Mouse (Mus musculus): ENCODE measurements around the gene Eif3g. TPM values are rescaled to one million over a fixed set of nuclear protein-coding genes. Genes with fewer than 3 reads are reported as not detected.
A peak's percentile ranks its signal among the peaks of the same experiment; 100 is the strongest.

The Eif3g gene
- total and polyA plus RNA-seq, 2 experiments from 2014 or later, result 95.7 to 232 TPM

- WGBS, result 89% methylated on average over 3 of the region's 3 CpGs
- Histone ChIP-seq H3K4me2 (ENCODE audit: low read depth, low read length, poor library complexity, severe bottlenecking) (no peak overlapping the region), H3K9me3 (ENCODE audit: low read length) (no peaks in the 10 kb centered on the region), H3K4me3 (ENCODE audit: low read depth, low read length) (no peak overlapping the region), H3K36me3 (ENCODE audit: insufficient read depth, low read length) (peaks cover 94% of the 10 kb centered on the region), H3K4me1 (ENCODE audit: insufficient read depth, low read length) (no peaks in the 10 kb centered on the region), H3K9ac (replicated peaks; ENCODE audit: low read length, poor library complexity, severe bottlenecking) (no peak overlapping the region), H3K27ac (ENCODE audit: low read depth, low read length) (no peak overlapping the region), H3K27me3 (ENCODE audit: insufficient read depth, low read length) (no peaks in the 10 kb centered on the region)
- DNase-seq (ENCODE audit: low spot score), result no peak
- no peak for TF ChIP-seq CTCF (IDR thresholded peaks at IDR 0.05)
- ATAC-seq (ENCODE audit: low FRiP score), result no peak
Observed at GRCm38 (mm10) chr9:20923258-20923657, 24.8 kb upstream of the Eif3g start.

- no peak overlapping the region for H3K4me2 ChIP-seq (ENCODE audit: low read depth, low read length, poor library complexity, severe bottlenecking)
- H3K27me3 ChIP-seq (ENCODE audit: insufficient read depth, low read length), result no peaks in the 10 kb centered on the region
- WGBS, result 94% methylated on average over 4 of the region's 4 CpGs
- peaks cover 97% of the 10 kb centered on the region for H3K36me3 ChIP-seq (ENCODE audit: insufficient read depth, low read length)
- no peaks in the 10 kb centered on the region for H3K9me3 ChIP-seq (ENCODE audit: low read length)
- peak; percentile 39; the same call in 1 of the 2 replicates for TF ChIP-seq CTCF (IDR thresholded peaks at IDR 0.05)
- H3K27ac ChIP-seq (ENCODE audit: low read depth, low read length), result no peak overlapping the region
- no peak overlapping the region for H3K4me3 ChIP-seq (ENCODE audit: low read depth, low read length)
- ATAC-seq (ENCODE audit: low FRiP score) (no peak), DNase-seq (ENCODE audit: low spot score) (no peak)
- H3K9ac ChIP-seq (replicated peaks; ENCODE audit: low read length, poor library complexity, severe bottlenecking), result no peak overlapping the region
- H3K4me1 ChIP-seq (ENCODE audit: insufficient read depth, low read length), result no peaks in the 10 kb centered on the region
Observed at GRCm38 (mm10) chr9:20916160-20916559, 17.7 kb upstream of the Eif3g start.

DNA sequence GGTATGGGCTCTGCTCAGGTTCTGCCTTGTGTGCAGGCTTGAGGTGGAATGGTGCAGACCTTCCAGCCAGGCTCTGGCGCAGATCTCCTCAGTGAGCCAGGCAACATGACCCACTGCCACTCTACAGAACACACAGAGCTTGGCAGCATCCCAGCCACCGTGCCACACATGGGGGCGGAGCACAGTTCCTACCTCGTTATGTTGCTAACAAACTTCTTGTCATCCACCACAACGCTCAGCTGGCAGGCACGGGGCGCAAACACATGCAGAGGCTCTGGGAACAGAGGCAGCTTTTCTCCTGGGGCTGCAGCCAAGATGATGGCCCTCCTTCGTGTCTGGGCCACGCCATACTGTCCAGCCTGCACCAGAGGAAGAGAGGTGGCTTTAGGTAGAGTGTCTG lies 11.5 kb upstream of the Eif3g start:
- Histone ChIP-seq H3K27ac (ENCODE audit: low read depth, low read length) (no peak overlapping the region), H3K36me3 (ENCODE audit: insufficient read depth, low read length) (peaks cover 97% of the 10 kb centered on the region), H3K4me3 (ENCODE audit: low read depth, low read length) (no peak overlapping the region), H3K9ac (replicated peaks; ENCODE audit: low read length, poor library complexity, severe bottlenecking) (no peak overlapping the region), H3K4me2 (ENCODE audit: low read depth, low read length, poor library complexity, severe bottlenecking) (no peak overlapping the region), H3K27me3 (ENCODE audit: insufficient read depth, low read length) (no peaks in the 10 kb centered on the region), H3K4me1 (ENCODE audit: insufficient read depth, low read length) (no peaks in the 10 kb centered on the region), H3K9me3 (ENCODE audit: low read length) (no peaks in the 10 kb centered on the region)
- no peak for ATAC-seq (ENCODE audit: low FRiP score)
- TF ChIP-seq CTCF (IDR thresholded peaks at IDR 0.05), result no peak
- 95% methylated on average over 9 of the region's 9 CpGs for WGBS
- DNase-seq (ENCODE audit: low spot score), result no peak

DNA sequence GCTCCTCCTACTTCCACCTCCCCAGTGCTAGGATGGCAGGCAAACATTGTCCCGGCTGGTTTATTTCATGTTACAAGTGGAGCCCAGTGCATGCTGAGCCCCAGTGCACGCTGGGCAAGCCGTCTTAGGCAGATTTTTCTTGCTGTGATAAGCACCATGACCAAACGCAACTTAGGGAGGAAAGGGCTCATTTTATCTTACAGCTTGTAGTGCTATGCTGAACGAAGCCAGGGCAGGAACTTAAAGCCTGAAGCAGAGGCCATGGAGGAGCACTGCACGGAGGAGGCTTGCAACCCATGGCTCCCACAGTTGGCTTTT lies 3.7 kb upstream of the Eif3g start:
- no peaks in the 10 kb centered on the region for H3K9me3 ChIP-seq (ENCODE audit: low read length)
- DNase-seq (ENCODE audit: low spot score) (no peak), ATAC-seq (ENCODE audit: low FRiP score) (no peak)
- H3K27ac ChIP-seq (ENCODE audit: low read depth, low read length), result no peak overlapping the region
- 25% methylated on average over 6 of the region's 6 CpGs for WGBS
- no peak for TF ChIP-seq CTCF (IDR thresholded peaks at IDR 0.05)
- H3K27me3 ChIP-seq (ENCODE audit: insufficient read depth, low read length), result no peaks in the 10 kb centered on the region
- H3K4me3 ChIP-seq (ENCODE audit: low read depth, low read length), result no peak overlapping the region
- peaks cover 21% of the 10 kb centered on the region for H3K36me3 ChIP-seq (ENCODE audit: insufficient read depth, low read length)
- H3K4me1 ChIP-seq (ENCODE audit: insufficient read depth, low read length), result peaks cover 3% of the 10 kb centered on the region
- H3K4me2 ChIP-seq (ENCODE audit: low read depth, low read length, poor library complexity, severe bottlenecking), result no peak overlapping the region
- 0 out of 2 replicates have a peak overlapping the region, but pooled peaks have one; percentile 13 for H3K9ac ChIP-seq (replicated peaks; ENCODE audit: low read length, poor library complexity, severe bottlenecking)

DNA sequence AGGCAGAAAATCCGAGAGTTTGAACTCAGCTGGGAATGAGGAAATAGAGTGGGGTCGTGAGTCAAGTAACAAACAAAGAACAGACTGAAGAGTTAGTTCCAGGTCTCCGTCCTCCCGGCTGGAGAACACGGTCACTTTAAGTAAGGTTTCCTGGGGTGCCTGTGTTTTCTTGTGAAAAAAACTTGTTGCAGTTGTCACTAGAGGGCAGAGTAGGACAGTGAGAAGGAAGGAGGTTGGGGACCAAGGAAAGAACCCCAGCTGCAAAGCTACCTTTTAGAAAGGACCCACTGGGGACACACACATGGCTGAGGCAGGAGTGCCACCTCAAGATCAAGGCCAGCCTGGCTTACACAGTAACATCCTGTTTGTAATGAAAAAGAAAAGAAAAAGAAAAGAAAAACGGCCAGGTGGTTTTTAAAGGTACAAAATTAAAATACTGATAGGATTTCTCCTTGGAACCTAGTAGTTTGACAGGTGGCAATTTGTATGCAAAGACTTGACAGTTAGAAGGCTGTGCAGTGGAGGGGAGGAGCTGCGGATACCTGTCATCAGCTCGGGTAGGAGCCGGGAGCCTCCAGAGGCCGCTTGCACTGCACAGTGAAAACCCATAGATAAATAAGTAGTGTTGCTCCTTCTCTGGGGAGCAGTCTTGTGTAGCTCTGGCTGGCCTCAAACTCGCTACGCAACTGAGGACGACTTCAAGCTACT lies 3.2 kb upstream of the Eif3g start:
- H3K9me3 ChIP-seq (ENCODE audit: low read length), result no peaks in the 10 kb centered on the region
- H3K4me2 ChIP-seq (ENCODE audit: low read depth, low read length, poor library complexity, severe bottlenecking), result no peak overlapping the region
- no peaks in the 10 kb centered on the region for H3K27me3 ChIP-seq (ENCODE audit: insufficient read depth, low read length)
- H3K27ac ChIP-seq (ENCODE audit: low read depth, low read length), result no peak overlapping the region
- 13% methylated on average over 13 of the region's 13 CpGs for whole genome bisulfite sequencing
- ATAC-seq (ENCODE audit: low FRiP score) (no peak), DNase-seq (ENCODE audit: low spot score) (peak; percentile 51)
- H3K36me3 ChIP-seq (ENCODE audit: insufficient read depth, low read length), result peaks cover 17% of the 10 kb centered on the region
- no peak overlapping the region for H3K4me3 ChIP-seq (ENCODE audit: low read depth, low read length)
- peaks cover 4% of the 10 kb centered on the region for H3K4me1 ChIP-seq (ENCODE audit: insufficient read depth, low read length)
- peak; percentile 75 for TF ChIP-seq CTCF (IDR thresholded peaks at IDR 0.05)
- H3K9ac ChIP-seq (replicated peaks; ENCODE audit: low read length, poor library complexity, severe bottlenecking), result 0 out of 2 replicates have a peak overlapping the region, but pooled peaks have one; percentile 13

DNA sequence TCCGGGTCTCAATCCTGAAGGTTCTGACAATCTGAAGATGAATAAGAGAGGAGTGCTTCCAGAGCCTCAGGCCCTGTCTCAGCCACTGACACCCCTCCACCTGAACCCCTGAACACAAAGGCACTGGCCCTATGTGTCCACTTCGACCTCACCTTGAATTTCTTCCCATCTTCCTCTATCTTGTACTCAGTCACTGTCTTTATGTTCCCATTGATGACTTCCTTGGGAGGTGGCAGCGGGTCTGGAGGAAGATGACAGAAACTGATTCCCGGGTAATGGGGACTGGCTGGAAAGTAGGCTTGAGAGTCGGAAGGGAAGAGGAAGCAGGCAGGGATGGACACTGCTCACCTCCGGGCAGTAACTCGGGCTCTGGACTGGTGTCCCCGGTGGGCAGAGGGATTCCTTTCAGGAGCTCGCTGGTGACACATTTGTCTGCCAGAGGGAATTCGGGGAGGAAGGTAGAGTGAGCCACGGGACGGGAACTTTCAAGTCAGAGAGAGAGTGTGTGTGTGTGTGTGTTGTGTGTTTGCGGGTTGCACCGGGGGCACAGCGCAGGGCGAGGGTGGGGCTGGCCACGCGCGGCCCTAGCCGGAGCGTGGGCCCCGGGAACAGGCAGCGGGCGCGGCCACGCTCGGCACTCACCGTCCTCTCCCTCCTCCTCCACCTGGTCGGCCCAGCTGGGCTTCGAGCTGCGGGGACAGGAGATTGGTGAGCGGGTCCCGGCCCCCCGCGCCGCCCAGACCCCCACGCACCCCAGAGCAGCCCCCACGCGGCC lies 500 bp downstream of the Eif3g start:
- WGBS, result 7% methylated on average over 23 of the region's 39 CpGs
- Histone ChIP-seq H3K9me3 (ENCODE audit: low read length) (no peaks in the 10 kb centered on the region), H3K9ac (replicated peaks; ENCODE audit: low read length, poor library complexity, severe bottlenecking) (peak overlapping the region; percentile 91), H3K4me1 (ENCODE audit: insufficient read depth, low read length) (peaks cover 4% of the 10 kb centered on the region), H3K4me2 (ENCODE audit: low read depth, low read length, poor library complexity, severe bottlenecking) (peak overlapping the region; percentile 65), H3K4me3 (ENCODE audit: low read depth, low read length) (peak overlapping the region; percentile 93), H3K36me3 (ENCODE audit: insufficient read depth, low read length) (peaks cover 28% of the 10 kb centered on the region), H3K27me3 (ENCODE audit: insufficient read depth, low read length) (no peaks in the 10 kb centered on the region), H3K27ac (ENCODE audit: low read depth, low read length) (peak overlapping the region; percentile 34; the same call in 1 of the 2 replicates)
- TF ChIP-seq CTCF (IDR thresholded peaks at IDR 0.05), result no peak
- DNase-seq (ENCODE audit: low spot score) (no peak), ATAC-seq (ENCODE audit: low FRiP score) (peak; percentile 38)

Measured in midbrain, postnatal 0 days (tissue).